Mouse (Mus musculus): ENCODE data around the gene Usp5.

DNA sequence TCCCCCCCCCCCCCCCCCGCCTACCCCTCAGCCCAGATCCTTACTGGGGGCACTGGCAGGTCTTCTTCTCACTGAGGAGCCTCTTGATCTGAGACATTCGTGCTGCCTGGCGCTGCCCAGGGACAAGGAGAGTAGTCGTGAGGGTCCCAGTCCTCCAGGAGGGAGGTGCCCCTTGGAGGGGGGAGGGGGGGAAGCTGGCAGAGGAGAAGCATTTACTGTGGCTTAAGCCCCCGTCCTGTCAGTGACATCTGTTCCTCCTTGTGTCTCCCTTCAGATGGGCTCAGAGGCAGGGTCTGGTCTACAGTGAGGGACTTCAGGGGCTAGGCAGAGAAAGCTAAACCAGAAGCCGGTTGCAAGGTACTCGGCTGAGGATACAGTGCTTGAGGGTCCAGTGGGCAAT is 37.3 kb upstream of the Usp5 start:
- no peak for TF ChIP-seq GATA1 (IDR thresholded peaks at IDR 0.05; ENCODE audit: borderline replicate concordance, low read length)
- TF ChIP-seq FLI1 (IDR thresholded peaks at IDR 0.05; ENCODE audit: low read length), result no peak
